Mouse (Mus musculus): ENCODE results near the gene Samd4b.

DNA sequence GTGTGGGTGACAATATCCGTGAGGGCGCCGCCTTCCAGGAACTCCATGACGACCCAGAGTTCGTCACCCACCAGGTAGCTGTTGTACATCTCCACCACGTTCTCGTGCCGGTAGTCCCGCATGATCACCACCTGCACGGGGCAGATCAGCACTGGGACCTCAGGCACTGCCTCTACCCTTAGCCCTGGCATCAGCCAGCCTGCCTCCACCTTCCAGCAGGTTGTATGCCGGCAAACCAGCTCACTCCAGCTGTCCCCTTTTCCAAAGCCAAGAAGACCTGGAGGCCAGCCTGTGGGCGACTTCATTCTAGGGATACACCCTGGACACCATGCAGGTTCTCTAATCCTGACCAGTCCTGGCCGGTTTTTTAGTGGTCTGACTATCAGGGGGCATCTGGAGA is 35.0 kb downstream of the Samd4b start:
- TF ChIP-seq CTCF (IDR thresholded peaks at IDR 0.05; ENCODE audit: low read depth) (no peak), EP300 (IDR thresholded peaks at IDR 0.05; ENCODE audit: low read depth) (no peak)
